Mouse (Mus musculus): Measurements from ENCODE around the gene Uqcrc2. TPM values are rescaled to one million over a fixed set of nuclear protein-coding genes. Genes with fewer than 3 reads are reported as not detected.

Uqcrc2 gene
- polyA plus RNA-seq, 1 experiment from 2014 or later = 181 TPM

- ATAC-seq (ENCODE audit: low read depth) = no peak
Observed at GRCm38 (mm10) chr7:120635821-120636220, 845 bp downstream of the Uqcrc2 start.

GRCm38 (mm10) chr7:120643217-120643616, 8.2 kb downstream of the Uqcrc2 start:
- Histone ChIP-seq H3K9me3 (ENCODE audit: control insufficient read depth, low read length) (no peaks in the 10 kb centered on the region), H3K27me3 (ENCODE audit: control insufficient read depth, insufficient read depth, low read depth, low read length) (no peaks in the 10 kb centered on the region), H3K4me1 (replicated peaks; ENCODE audit: control insufficient read depth, insufficient read depth, low read length) (no peaks in the 10 kb centered on the region), H3K9ac (ENCODE audit: low read length) (no peak overlapping the region), H3K36me3 (ENCODE audit: control insufficient read depth, insufficient read depth, low read length) (peaks cover 51% of the 10 kb centered on the region), H3K4me2 (ENCODE audit: low read depth, low read length) (no peak overlapping the region), H3K27ac (ENCODE audit: low read length) (no peak overlapping the region), H3K4me3 (ENCODE audit: low read length) (no peak overlapping the region)
- 50% methylated on average over 4 of the region's 4 CpGs for WGBS
- ATAC-seq (ENCODE audit: low read depth) = no peak

More at GRCm38 (mm10) chr7:120635821-120636220, 845 bp downstream of the Uqcrc2 start:
- Histone ChIP-seq H3K27ac (ENCODE audit: low read length) (no peak overlapping the region), H3K9ac (ENCODE audit: low read length) (peak overlapping the region; percentile 99), H3K4me2 (ENCODE audit: low read depth, low read length) (peak overlapping the region; percentile 77), H3K27me3 (ENCODE audit: control insufficient read depth, insufficient read depth, low read depth, low read length) (no peaks in the 10 kb centered on the region), H3K4me3 (ENCODE audit: low read length) (peak overlapping the region; percentile 97), H3K4me1 (replicated peaks; ENCODE audit: control insufficient read depth, insufficient read depth, low read length) (peaks cover 9% of the 10 kb centered on the region), H3K36me3 (ENCODE audit: control insufficient read depth, insufficient read depth, low read length) (peaks cover 9% of the 10 kb centered on the region), H3K9me3 (ENCODE audit: control insufficient read depth, low read length) (no peaks in the 10 kb centered on the region)
- WGBS = under 1% methylated on average over 11 of the region's 11 CpGs

DNA sequence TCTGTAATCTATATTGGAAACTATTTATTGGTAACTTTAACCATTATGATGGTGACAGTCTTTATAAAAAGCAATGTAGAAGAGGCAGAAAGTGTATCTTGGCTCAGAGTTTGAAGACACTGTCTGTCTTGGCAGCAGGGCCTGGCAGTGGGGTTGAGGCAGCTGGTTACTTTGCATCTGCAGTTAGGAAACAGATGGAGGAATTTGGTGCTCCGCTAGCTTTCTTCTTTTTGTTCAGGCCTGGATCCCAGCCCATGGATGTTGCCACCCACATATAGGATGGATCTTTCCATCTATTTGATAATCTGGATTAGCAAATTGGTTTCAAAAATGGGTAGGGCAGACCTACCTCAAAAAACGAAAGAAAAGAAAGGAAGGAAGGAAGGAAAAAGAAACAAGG, 12.9 kb downstream of the Uqcrc2 start:
- ATAC-seq (ENCODE audit: low read depth) = no peak
- Histone ChIP-seq H3K9ac (ENCODE audit: low read length) (no peak overlapping the region), H3K9me3 (ENCODE audit: control insufficient read depth, low read length) (no peaks in the 10 kb centered on the region), H3K4me1 (replicated peaks; ENCODE audit: control insufficient read depth, insufficient read depth, low read length) (no peaks in the 10 kb centered on the region), H3K27me3 (ENCODE audit: control insufficient read depth, insufficient read depth, low read depth, low read length) (no peaks in the 10 kb centered on the region), H3K4me2 (ENCODE audit: low read depth, low read length) (no peak overlapping the region), H3K36me3 (ENCODE audit: control insufficient read depth, insufficient read depth, low read length) (peaks cover 49% of the 10 kb centered on the region), H3K27ac (ENCODE audit: low read length) (no peak overlapping the region), H3K4me3 (ENCODE audit: low read length) (no peak overlapping the region)
- 80% methylated on average over 2 of the region's 2 CpGs for WGBS

- Histone ChIP-seq H3K4me2 (ENCODE audit: low read depth, low read length) (no peak overlapping the region), H3K9ac (ENCODE audit: low read length) (no peak overlapping the region), H3K4me1 (replicated peaks; ENCODE audit: control insufficient read depth, insufficient read depth, low read length) (no peaks in the 10 kb centered on the region), H3K27me3 (ENCODE audit: control insufficient read depth, insufficient read depth, low read depth, low read length) (no peaks in the 10 kb centered on the region), H3K9me3 (ENCODE audit: control insufficient read depth, low read length) (no peaks in the 10 kb centered on the region), H3K4me3 (ENCODE audit: low read length) (no peak overlapping the region), H3K36me3 (ENCODE audit: control insufficient read depth, insufficient read depth, low read length) (peaks cover 25% of the 10 kb centered on the region), H3K27ac (ENCODE audit: low read length) (no peak overlapping the region)
- WGBS = 88% methylated on average over 4 of the region's 4 CpGs
- no peak for ATAC-seq (ENCODE audit: low read depth)
Observed at GRCm38 (mm10) chr7:120662079-120662478, 27.1 kb downstream of the Uqcrc2 start.

GRCm38 (mm10) chr7:120670153-120670875, 35.3 kb downstream of the Uqcrc2 start, which contains the start of gene Pdzd9:
Gene Pdzd9, minus strand, starts transcription at chr7:120670343.
- 21% methylated on average over 14 of the region's 14 CpGs for WGBS
- H3K27ac ChIP-seq (ENCODE audit: low read length) = no peak within 1 kb of the TSS
- H3K4me3 ChIP-seq (ENCODE audit: low read length) = no peak within 1 kb of the TSS
- no peaks in the 10 kb centered on the region for H3K9me3 ChIP-seq (ENCODE audit: control insufficient read depth, low read length)
- peak; percentile 69 for ATAC-seq (ENCODE audit: low read depth)
- H3K9ac ChIP-seq (ENCODE audit: low read length) = no peak within 1 kb of the TSS
- H3K4me1 ChIP-seq (replicated peaks; ENCODE audit: control insufficient read depth, insufficient read depth, low read length) = no peaks in the 10 kb centered on the region
- no peaks in the 10 kb centered on the region for H3K36me3 ChIP-seq (ENCODE audit: control insufficient read depth, insufficient read depth, low read length)
- H3K27me3 ChIP-seq (ENCODE audit: control insufficient read depth, insufficient read depth, low read depth, low read length) = no peaks in the 10 kb centered on the region
- H3K4me2 ChIP-seq (ENCODE audit: low read depth, low read length) = 0 out of 2 replicates have a peak within 1 kb of the TSS, but pooled peaks have one; percentile 22

DNA sequence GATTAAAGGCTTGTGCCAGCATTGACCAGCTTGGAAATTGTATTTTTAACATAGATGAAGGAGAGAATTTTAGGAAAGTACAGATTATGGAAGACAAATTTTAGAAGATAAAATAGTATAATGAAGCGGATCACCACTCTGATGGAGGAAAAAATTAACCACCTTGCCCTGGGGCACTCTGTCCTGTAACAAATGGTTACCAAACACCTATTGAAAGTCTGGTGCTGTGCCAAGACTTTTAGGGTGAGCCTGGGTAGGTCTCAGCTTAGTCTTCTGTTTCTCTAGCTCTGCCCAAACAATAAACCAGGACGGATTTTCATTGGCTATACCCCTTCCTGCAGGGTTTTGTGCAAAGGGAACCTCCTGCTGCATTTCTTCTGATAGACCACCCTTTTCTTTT, 36.3 kb downstream of the Uqcrc2 start:
- H3K27ac ChIP-seq (ENCODE audit: low read length) = no peak overlapping the region
- H3K27me3 ChIP-seq (ENCODE audit: control insufficient read depth, insufficient read depth, low read depth, low read length) = no peaks in the 10 kb centered on the region
- H3K9ac ChIP-seq (ENCODE audit: low read length) = no peak overlapping the region
- no peak overlapping the region for H3K4me2 ChIP-seq (ENCODE audit: low read depth, low read length)
- no peaks in the 10 kb centered on the region for H3K4me1 ChIP-seq (replicated peaks; ENCODE audit: control insufficient read depth, insufficient read depth, low read length)
- no peak overlapping the region for H3K4me3 ChIP-seq (ENCODE audit: low read length)
- no peaks in the 10 kb centered on the region for H3K9me3 ChIP-seq (ENCODE audit: control insufficient read depth, low read length)
- WGBS = 75% methylated on average over 2 of the region's 2 CpGs
- no peak for ATAC-seq (ENCODE audit: low read depth)
- H3K36me3 ChIP-seq (ENCODE audit: control insufficient read depth, insufficient read depth, low read length) = no peaks in the 10 kb centered on the region

DNA sequence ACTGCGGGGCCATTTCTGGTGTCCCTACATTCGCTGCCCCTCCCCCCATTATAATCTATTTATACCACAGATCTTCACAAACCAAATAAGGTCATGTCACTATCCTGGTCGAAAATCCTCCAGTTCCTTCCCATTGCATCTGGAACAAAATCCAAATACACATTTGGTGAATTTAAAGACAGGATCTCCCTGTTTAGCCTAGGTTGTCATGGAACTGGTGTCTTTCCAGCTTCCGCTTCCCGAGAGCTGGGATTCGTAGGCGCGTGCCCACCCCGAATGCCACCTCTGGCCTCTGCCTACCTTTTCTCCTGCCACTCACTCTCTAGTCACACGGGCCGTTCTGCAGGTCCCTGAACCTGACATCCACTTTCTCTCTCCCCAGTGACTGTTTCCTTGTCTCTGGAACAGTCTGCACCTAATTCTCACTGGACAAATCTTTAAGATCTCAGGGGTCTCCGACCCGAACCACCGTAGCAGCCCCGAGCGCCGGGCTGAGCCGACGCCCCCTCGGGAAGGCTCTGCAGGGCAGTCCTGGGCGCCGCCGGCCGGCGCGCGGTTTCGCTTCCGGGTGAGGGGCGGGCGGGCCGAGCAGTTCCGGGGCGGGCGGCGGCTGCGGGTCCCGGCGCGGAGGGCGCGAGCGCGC, 42.1 kb downstream of the Uqcrc2 start, which contains the start of gene Mosmo:
Mosmo (plus strand) TSS at position 618 of the 643 bp plus-strand sequence.
- under 1% methylated on average over 31 of the region's 44 CpGs for WGBS
- peak within 1 kb of the TSS; percentile 69 for H3K27ac ChIP-seq (ENCODE audit: low read length)
- H3K9me3 ChIP-seq (ENCODE audit: control insufficient read depth, low read length) = no peaks in the 10 kb centered on the region
- ATAC-seq (ENCODE audit: low read depth) = peak; percentile 93
- no peaks in the 10 kb centered on the region for H3K27me3 ChIP-seq (ENCODE audit: control insufficient read depth, insufficient read depth, low read depth, low read length)
- no peaks in the 10 kb centered on the region for H3K36me3 ChIP-seq (ENCODE audit: control insufficient read depth, insufficient read depth, low read length)
- peaks cover 33% of the 10 kb centered on the region for H3K4me1 ChIP-seq (replicated peaks; ENCODE audit: control insufficient read depth, insufficient read depth, low read length)
- peak within 1 kb of the TSS; percentile 93 for H3K9ac ChIP-seq (ENCODE audit: low read length)
- peak within 1 kb of the TSS; percentile 87 for H3K4me2 ChIP-seq (ENCODE audit: low read depth, low read length)
- H3K4me3 ChIP-seq (ENCODE audit: low read length) = peak within 1 kb of the TSS; percentile 95

GRCm38 (mm10) chr7:120677764-120678531, 43.0 kb downstream of the Uqcrc2 start:
- Histone ChIP-seq H3K4me3 (ENCODE audit: low read length) (peak overlapping the region; percentile 95), H3K4me1 (replicated peaks; ENCODE audit: control insufficient read depth, insufficient read depth, low read length) (peaks cover 33% of the 10 kb centered on the region), H3K36me3 (ENCODE audit: control insufficient read depth, insufficient read depth, low read length) (no peaks in the 10 kb centered on the region), H3K9ac (ENCODE audit: low read length) (peak overlapping the region; percentile 93), H3K27ac (ENCODE audit: low read length) (peak overlapping the region; percentile 69), H3K9me3 (ENCODE audit: control insufficient read depth, low read length) (no peaks in the 10 kb centered on the region), H3K27me3 (ENCODE audit: control insufficient read depth, insufficient read depth, low read depth, low read length) (no peaks in the 10 kb centered on the region), H3K4me2 (ENCODE audit: low read depth, low read length) (peak overlapping the region; percentile 87)
- WGBS = 1% methylated on average over 40 of the region's 42 CpGs
- ATAC-seq (ENCODE audit: low read depth) = peak; percentile 45

GRCm38 (mm10) chr7:120679023-120679422, 44.0 kb downstream of the Uqcrc2 start:
- 10% methylated on average over 8 of the region's 8 CpGs for WGBS
- Histone ChIP-seq H3K9me3 (ENCODE audit: control insufficient read depth, low read length) (no peaks in the 10 kb centered on the region), H3K27me3 (ENCODE audit: control insufficient read depth, insufficient read depth, low read depth, low read length) (no peaks in the 10 kb centered on the region), H3K36me3 (ENCODE audit: control insufficient read depth, insufficient read depth, low read length) (no peaks in the 10 kb centered on the region), H3K4me1 (replicated peaks; ENCODE audit: control insufficient read depth, insufficient read depth, low read length) (peaks cover 33% of the 10 kb centered on the region), H3K4me2 (ENCODE audit: low read depth, low read length) (peak overlapping the region; percentile 87), H3K27ac (ENCODE audit: low read length) (peak overlapping the region; percentile 69), H3K9ac (ENCODE audit: low read length) (peak overlapping the region; percentile 93), H3K4me3 (ENCODE audit: low read length) (peak overlapping the region; percentile 95)
- ATAC-seq (ENCODE audit: low read depth) = peak; percentile 71
